Mouse (Mus musculus) liver (tissue): ENCODE data around the gene Gpkow.

Experiments used
- DNase-seq: peaks from one replicate; pipeline ENCODE4 v3.0.0-alpha.2; 2020; ENCODE audit warnings: mixed read lengths

The Gpkow gene

GRCm38 (mm10) chrX:7696954-7697381 lies at the start of gene Gpkow:
Gene Gpkow, plus strand, starts transcription at chrX:7697131.
- peak; percentile 86 for DNase-seq

DNA sequence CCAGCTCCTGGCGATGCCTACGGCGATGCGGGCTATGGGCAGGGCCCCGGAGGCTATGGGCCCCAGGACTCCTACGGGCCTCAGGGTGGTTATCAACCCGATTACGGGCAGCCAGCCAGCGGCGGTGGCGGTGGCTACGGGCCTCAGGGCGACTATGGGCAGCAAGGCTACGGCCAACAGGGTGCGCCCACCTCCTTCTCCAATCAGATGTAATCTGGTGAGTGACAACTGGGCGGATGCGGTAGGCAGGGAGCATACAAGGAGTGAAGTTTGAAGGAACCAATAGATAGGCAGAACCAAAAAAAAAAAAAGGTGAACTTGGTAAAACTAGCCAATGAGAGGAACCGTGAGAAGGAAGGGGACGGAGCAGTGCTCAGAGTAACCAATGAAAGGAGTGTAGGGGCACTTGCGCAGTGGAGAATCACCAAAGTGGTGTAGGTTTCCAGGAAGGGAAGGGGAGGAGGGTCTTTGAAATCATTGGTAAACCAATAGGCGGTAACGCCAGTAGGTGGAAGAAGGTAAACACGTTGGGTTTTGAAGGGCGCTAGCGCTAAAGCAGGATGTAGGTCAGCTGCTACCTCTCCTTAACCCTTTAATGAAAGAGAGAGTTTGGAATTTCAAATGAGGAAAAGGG lies 48.1 kb upstream of the Gpkow start:
- peak; percentile 90 for DNase-seq

DNA sequence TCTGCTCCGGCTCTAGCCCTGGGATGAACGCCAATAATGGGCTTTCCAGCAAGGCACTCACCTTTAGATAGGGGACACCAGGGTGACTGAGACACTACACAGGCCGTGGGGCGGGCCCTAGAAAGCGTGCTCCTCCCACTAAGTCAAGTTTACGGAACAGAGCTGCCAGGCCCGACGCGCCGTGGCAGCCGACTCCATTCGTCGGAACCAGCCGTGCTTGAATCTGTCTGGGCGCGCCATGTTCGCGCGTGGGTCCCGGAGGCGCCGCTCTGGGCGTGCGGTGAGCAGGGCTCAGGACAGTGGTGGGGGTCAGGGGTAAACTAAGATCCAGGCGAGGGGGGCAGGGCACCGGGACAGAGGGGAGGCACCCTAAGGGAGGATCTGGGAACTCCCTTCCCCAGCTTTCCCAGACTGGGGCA lies 39.7 kb upstream of the Gpkow start, which contains the start of gene Prickle3:
TSS of gene Prickle3 (plus strand) at position 40 of the 419 bp plus-strand sequence.
- DNase-seq: peak; percentile 44

DNA sequence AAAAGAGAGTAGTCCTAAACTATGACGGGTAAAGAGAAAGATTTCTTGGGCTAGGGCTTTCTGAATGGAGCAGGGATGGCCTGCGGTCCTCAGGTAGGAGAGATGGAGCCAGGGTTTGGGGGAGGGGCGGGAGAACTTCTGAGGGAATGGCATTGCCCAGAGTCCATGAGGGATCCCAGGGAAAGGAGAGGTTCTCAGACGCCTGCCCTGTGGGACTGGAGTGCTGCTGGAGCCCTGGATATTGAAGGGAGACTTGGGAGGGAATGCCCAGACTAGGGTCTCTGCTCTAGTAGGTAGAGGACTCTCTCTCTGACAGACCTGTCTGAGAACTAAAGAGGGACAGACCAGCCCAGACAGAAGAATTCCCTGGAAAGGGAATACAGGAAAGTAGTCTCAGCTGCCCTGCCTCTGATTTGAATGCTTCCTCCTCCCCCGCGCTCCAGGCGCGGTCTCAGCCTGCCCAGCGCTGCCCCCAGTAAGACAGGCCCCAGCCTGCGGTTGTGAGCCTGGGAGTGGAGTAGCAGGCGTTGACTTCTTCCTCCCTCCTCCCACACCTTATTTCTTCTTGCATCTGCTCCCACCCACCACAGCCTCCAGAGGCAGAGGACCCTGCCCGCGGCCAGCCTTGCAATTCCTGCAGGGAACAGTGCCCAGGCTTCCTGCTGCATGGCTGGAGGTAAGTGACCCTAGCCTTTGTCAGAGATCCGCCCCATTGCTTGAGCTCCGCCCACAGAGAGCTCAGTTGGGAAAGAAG lies 38.7 kb upstream of the Gpkow start:
- peak; percentile 25 for DNase-seq

GRCm38 (mm10) chrX:7658785-7659589 lies 37.9 kb upstream of the Gpkow start:
- no peak for DNase-seq

- no peak for DNase-seq
These were observed 35.8 kb upstream of the Gpkow start for GRCm38 (mm10) chrX:7661086-7661485.

DNA sequence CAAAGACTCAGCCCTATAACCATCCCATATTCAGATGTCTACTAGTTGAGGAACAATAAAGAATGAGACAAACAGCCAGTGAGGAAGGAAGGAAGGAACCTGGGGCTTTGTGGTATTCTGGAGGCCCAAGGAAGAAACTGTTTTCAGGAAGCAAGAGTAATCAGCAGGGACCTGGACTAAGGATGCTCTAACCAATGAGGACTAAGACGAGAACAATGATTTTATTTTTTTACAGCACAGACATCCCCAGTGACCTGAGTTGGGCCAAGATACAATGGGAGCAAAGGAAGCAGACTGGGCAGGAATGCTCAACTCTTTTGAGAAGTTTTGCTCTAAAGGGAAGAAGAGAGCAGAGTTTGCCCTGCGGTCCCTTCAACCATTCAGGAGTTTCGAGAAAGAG lies 34.0 kb upstream of the Gpkow start:
- no peak for DNase-seq

DNA sequence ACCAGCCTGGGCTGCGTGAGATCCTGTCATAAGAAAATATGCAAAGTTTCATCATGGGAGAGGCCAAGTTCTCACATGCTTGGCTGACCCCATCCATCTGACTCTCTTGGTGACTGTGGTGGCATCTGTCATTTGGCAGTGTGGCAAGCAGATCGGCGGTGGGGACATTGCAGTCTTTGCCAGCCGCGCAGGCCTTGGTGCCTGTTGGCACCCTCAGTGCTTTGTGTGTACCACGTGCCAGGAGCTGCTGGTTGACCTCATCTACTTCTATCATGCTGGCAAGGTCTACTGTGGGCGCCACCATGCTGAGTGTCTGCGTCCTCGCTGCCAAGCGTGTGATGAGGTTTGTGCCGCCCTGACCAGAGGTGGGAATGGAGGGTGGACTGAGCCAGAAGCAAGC lies 32.1 kb upstream of the Gpkow start:
- no peak for DNase-seq

GRCm38 (mm10) chrX:7665739-7666502 lies 31.0 kb upstream of the Gpkow start:
- no peak for DNase-seq

- peak; percentile 67 for DNase-seq
These were observed 26.5 kb upstream of the Gpkow start for GRCm38 (mm10) chrX:7670390-7670881.

GRCm38 (mm10) chrX:7670921-7671623 lies 25.9 kb upstream of the Gpkow start, which contains the start of gene Plp2:
Gene Plp2, minus strand, starts transcription at chrX:7671390.
- peak; percentile 45 for DNase-seq

GRCm38 (mm10) chrX:7672739-7673138 lies 24.2 kb upstream of the Gpkow start:
- DNase-seq: no peak

DNA sequence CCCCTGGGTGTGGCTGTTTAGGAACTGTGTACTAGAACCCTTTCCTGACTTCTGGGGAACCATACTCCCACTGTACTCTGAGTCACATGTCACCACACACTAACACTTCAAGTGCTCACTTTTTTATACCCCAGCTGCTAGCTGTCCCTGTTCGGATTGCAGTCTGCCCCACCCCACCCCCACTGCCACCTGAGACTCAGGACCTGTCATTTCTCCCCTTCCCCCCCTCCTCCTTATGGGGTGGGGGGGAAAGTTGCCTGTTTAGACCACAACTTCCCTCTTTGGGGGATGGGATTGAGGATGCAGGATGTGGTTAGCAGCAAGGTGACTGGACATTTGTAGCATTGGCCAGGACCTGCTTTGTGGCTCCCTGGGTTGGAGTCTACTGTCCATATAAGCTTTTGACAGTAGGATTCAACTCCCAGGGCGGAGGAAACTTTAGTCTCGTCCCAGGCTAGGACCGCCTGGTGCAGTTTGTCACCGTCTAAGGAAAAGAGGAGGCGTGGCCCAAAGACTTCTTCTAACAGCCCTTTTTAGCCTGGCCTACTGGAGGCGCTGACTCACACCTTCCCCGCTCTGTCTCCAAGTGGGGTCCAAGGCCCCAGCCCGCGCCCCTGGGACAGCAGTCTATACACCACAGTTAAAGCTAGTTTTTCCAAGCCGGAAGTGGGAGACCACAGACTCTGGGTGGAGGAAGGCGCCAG lies 23.2 kb upstream of the Gpkow start:
- peak; percentile 34 for DNase-seq

DNA sequence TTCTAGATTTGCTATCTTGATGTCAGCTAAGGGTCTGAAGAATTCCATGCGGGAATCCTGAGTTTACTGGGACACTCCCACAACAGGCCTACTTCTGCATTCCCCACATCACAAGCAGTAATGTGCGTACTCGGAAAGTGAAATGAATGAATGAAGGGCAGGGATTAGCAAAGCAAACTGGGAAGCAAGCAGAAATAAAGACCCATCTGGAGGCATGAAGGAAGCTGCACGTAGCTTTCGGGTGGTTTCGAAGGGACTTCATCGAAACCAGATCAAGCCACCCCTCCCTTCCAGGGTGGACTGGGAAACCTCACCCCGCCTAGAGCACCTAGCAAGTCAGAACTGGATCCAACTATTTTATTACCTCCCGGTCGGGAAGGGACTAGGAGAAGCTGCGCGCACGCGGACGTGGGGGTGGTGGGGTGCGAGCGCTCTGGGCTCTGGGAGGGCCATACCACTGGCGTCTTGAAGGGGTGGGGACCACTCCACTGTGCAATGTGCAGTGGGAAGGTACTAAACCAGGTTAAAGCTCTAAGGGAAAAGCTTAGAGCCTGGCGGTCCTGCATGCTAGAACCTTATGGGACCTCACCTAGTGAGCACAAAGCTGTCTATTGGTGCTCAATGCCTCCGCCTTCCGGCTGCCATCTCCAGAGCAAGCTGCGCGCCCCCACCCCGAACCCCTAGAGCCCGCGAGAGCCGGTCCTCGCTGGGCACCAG lies 22.5 kb upstream of the Gpkow start:
- DNase-seq: peak; percentile 19

- DNase-seq: no peak
These were observed 21.9 kb upstream of the Gpkow start for GRCm38 (mm10) chrX:7675001-7675380.

GRCm38 (mm10) chrX:7678986-7679385 lies 17.9 kb upstream of the Gpkow start:
- no peak for DNase-seq

GRCm38 (mm10) chrX:7679405-7680056 lies 17.4 kb upstream of the Gpkow start:
- DNase-seq: peak; percentile 91

GRCm38 (mm10) chrX:7680057-7680412 lies 16.9 kb upstream of the Gpkow start:
- no peak for DNase-seq

DNA sequence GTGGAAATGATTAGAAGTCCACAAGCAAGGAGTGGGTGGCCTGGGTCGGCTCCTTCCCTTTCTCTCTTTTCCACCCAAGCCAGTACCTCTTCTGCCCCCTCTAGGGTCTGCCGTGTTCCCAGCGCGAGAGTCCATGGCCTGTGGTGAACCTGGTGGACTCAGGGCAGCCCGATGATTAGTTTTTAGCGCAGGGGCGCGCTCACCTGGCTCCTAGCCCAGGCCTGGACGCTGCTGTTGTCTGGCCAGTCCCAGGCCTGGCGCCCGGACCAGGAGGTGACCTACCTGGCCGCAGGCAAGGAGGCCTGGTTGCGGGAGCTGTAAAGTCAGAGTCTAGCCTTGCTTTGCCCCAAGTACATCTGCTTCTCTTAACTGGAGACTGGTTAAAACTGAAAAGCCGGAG lies 16.1 kb upstream of the Gpkow start, which contains the start of gene Magix:
TSS of gene Magix (minus strand) at position 388 of the 400 bp plus-strand sequence.
- DNase-seq: no peak

DNA sequence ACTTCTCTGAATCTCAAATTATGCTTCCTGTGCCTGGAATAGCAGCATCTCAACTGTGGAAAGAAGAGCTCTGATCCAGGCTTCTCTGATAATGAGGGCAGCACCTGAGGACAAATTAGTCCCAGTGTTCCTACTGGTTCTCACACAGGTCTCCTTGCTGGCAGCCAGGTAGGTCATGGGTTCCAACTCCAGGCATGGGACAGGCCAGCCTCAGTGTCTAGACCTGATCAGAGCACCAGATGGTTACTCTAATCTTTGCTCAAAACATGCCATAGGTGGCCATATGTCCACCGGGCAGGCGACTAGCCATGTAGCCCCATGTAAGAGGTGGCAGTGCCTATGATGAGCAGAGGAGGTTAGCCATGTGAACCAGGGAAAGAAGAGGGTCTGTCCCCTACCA lies 8.6 kb upstream of the Gpkow start:
- DNase-seq: no peak
